Mouse (Mus musculus) forebrain, postnatal 0 days (tissue): Measurements from ENCODE around the gene Dennd4b. TPM values are rescaled to one million over a fixed set of nuclear protein-coding genes. Genes with fewer than 3 reads are reported as not detected.

ENCODE experiments used
- ATAC-seq: fragments of 200-750 bp; cut with Nextera tagmentation; 2 replicates; pipeline ENCODE4 v1.8.0; 2017; ENCODE audit warnings: mild to moderate bottlenecking, moderate library complexity
- DNase-seq: peaks from one replicate; pipeline ENCODE4 v3.0.0-alpha.2; 2015
- H3K27ac ChIP-seq: fragments of 300-500 bp; sonication (generic); 2 replicates; pipeline ENCODE4 v1.5.1; 2014; ENCODE audit warnings: low read depth, mild to moderate bottlenecking, antibody characterized with exemption, low read length, moderate library complexity, mixed read lengths
- H3K27me3 ChIP-seq: fragments of 300-500 bp; sonication (generic); 2 replicates; pipeline ENCODE4 v1.6.1; 2014; ENCODE audit warnings: mild to moderate bottlenecking, low read length, mixed read lengths; ENCODE audit not compliant: insufficient read depth
- H3K36me3 ChIP-seq: fragments of 300-500 bp; sonication (generic); 2 replicates; pipeline ENCODE4 v1.6.1; 2014; ENCODE audit warnings: mild to moderate bottlenecking, moderate library complexity; ENCODE audit not compliant: insufficient read depth
- H3K4me1 ChIP-seq: fragments of 300-500 bp; sonication (generic); 2 replicates; pipeline ENCODE4 v1.6.1; 2014; ENCODE audit warnings: antibody characterized with exemption; ENCODE audit not compliant: insufficient read depth
- H3K4me2 ChIP-seq: fragments of 300-500 bp; sonication (generic); 2 replicates; pipeline ENCODE4 v1.6.1; 2014; ENCODE audit warnings: low read depth, mild to moderate bottlenecking, moderate library complexity
- H3K4me3 ChIP-seq: fragments of 300-500 bp; sonication (generic); 2 replicates; pipeline ENCODE4 v1.5.1; 2014; ENCODE audit warnings: low read depth, low read length, mixed read lengths
- H3K9ac ChIP-seq: fragments of 300-500 bp; sonication (generic); 2 replicates; pipeline ENCODE4 v1.6.1; 2014; ENCODE audit warnings: mild to moderate bottlenecking
- H3K9me3 ChIP-seq: fragments of 300-500 bp; sonication (generic); 2 replicates; pipeline ENCODE4 v1.6.1; 2016; ENCODE audit warnings: low read length
- CTCF ChIP-seq: sonication (generic); IDR thresholded peaks from 2 replicates; pipeline ENCODE4 v1.5.1; 2016; ENCODE audit warnings: antibody characterized with exemption, control low read depth, low read depth
- WGBS: fragments of 180-500 bp; shearing (Covaris S2); extraction: QIAGEN DNeasy Blood & Tissue Kit; methylation state at CpG from one replicate; pipeline ENCODE4 v1.1.7; 2014; 5-methylcytosine and 5-hydroxymethylcytosine counted together
- microRNA-seq, 2 experiments: library from miRNA; unstranded; fragments of <30 nt; microRNA quantifications; one replicate each; pipeline ENCODE4; 2016
- polyA plus RNA-seq: library from polyadenylated mRNA; unstranded; fragments of >200 nt; fragmentation: Nextera tagmentation; extraction: Ambion mirVana; gene quantifications from 2 replicates; pipeline ENCODE4 v1.2.1, GENCODE M21; 2015
- total RNA-seq: library from RNA; depleted of rRNA; stranded (reverse); fragments of >200 nt; gene quantifications from 2 replicates; pipeline ENCODE4 v1.2.3, GENCODE M21; 2014; rRNA removed

Dennd4b gene
- total and polyA plus RNA-seq, 2 experiments from 2014 or later, result 5.1 to 29.8 TPM

DNA sequence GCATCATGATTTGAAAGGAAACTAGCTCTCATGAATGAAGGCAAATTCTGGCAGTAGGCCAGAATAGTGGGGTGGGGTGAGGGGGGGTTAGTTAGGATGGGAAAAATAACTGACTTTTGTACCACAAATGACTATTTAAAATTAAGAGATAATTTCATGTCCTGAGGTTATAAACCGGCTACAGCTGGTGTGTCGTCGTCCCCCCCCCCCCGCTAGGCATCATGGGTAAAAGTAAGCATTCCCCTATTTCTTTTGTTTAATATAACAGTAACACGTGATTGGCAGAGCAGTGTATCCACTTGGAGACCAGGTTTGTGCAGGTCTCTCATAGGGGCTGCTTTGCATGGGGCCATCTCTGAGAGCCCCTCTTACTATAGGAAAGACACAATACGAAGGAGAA is 57.3 kb downstream of the Dennd4b start:
- no peak for TF ChIP-seq CTCF
- Histone ChIP-seq H3K9me3 (no peaks in the 10 kb centered on the region), H3K9ac (peak overlapping the region; percentile 49), H3K4me1 (peaks cover 5% of the 10 kb centered on the region; the same call in 1 of the 2 replicates), H3K4me2 (peak overlapping the region; percentile 43), H3K4me3 (peak overlapping the region; percentile 24), H3K27me3 (no peaks in the 10 kb centered on the region), H3K27ac (peak overlapping the region; percentile 84), H3K36me3 (no peaks in the 10 kb centered on the region)
- peak; percentile 78 for ATAC-seq
- peak; percentile 68 for DNase-seq
- WGBS, result 13% methylated on average over 6 of the region's 6 CpGs

DNA sequence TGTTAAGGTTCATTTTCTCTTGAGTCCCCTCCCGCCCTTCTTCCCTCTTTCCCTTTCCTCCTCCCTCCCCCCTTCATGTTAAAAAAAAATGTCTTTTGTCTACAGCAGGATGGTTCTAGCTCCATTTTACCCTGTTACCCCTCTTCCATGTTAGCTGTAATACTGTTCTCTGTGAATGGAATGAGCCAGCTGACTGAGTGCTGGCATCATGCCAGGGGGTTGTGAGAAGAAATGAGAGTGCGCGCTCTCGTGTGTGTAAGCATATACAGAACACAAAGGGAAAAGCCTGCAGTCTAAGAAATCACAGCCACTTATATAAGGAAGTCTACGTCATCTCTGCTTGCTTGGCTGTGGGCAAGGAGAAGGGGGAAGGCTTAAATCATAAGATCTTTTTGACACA is 58.1 kb downstream of the Dennd4b start:
- Histone ChIP-seq H3K4me2 (peak overlapping the region; percentile 43), H3K27me3 (no peaks in the 10 kb centered on the region), H3K27ac (peak overlapping the region; percentile 84), H3K4me1 (peaks cover 5% of the 10 kb centered on the region; the same call in 1 of the 2 replicates), H3K4me3 (0 out of 2 replicates have a peak overlapping the region, but pooled peaks have one; percentile 24), H3K9ac (peak overlapping the region; percentile 49), H3K36me3 (no peaks in the 10 kb centered on the region), H3K9me3 (no peaks in the 10 kb centered on the region)
- DNase-seq (peak; percentile 95), ATAC-seq (peak; percentile 95)
- TF ChIP-seq CTCF, result no peak
- 8% methylated on average over 5 of the region's 5 CpGs for whole genome bisulfite sequencing

Small RNAs within 50 kb of the gene (microRNA-seq; reads per million reads assigned to microRNA genes)
- gene Mir7012, result 0.12 to 0.39 reads per million in 2 experiments

Other genes starting within 250 kb of the Dennd4b start
- 91.3 and 94.7 TPM in 2 replicates for gene 4933434E20Rik, start 213.5 kb upstream of the Dennd4b start, total RNA-seq
- 213 and 221 TPM in 2 replicates for gene 4933434E20Rik, start 213.5 kb upstream of the Dennd4b start, polyA plus RNA-seq
- 76.9 and 103 TPM in 2 replicates for gene Ubap2l, start 212.6 kb upstream of the Dennd4b start, total RNA-seq
- gene Ubap2l, start 212.6 kb upstream of the Dennd4b start, polyA plus RNA-seq, result 93.8 and 118 TPM in 2 replicates
- 315 and 316 TPM in 2 replicates for gene Tpm3, start 192.5 kb upstream of the Dennd4b start, total RNA-seq
- 419 and 440 TPM in 2 replicates for gene Tpm3, start 192.5 kb upstream of the Dennd4b start, polyA plus RNA-seq
- gene Nup210l, start 161.1 kb upstream of the Dennd4b start, total RNA-seq, result 0.31 and 0.38 TPM in 2 replicates
- 0.10 and 0.11 TPM in 2 replicates for gene Nup210l, start 161.1 kb upstream of the Dennd4b start, polyA plus RNA-seq
- gene Rps27, start 51.5 kb upstream of the Dennd4b start, total RNA-seq, result 2,552 and 3,359 TPM in 2 replicates
- 824 and 1,232 TPM in 2 replicates for gene Rps27, start 51.5 kb upstream of the Dennd4b start, polyA plus RNA-seq
- gene Rab13, start 51.5 kb upstream of the Dennd4b start, total RNA-seq, result 9.8 and 11.4 TPM in 2 replicates
- 16.3 and 20.1 TPM in 2 replicates for gene Rab13, start 51.5 kb upstream of the Dennd4b start, polyA plus RNA-seq
- 70.1 and 75.7 TPM in 2 replicates for gene Jtb, start 33.6 kb upstream of the Dennd4b start, total RNA-seq
- gene Jtb, start 33.6 kb upstream of the Dennd4b start, polyA plus RNA-seq, result 131 and 139 TPM in 2 replicates
- gene Creb3l4, start 21.7 kb upstream of the Dennd4b start, total RNA-seq, result 1.4 and 2.7 TPM in 2 replicates
- 0.91 and 1.0 TPM in 2 replicates for gene Creb3l4, start 21.7 kb upstream of the Dennd4b start, polyA plus RNA-seq
- gene Slc39a1, start 17.0 kb upstream of the Dennd4b start, total RNA-seq, result 68.1 and 72.0 TPM in 2 replicates
- 50.0 and 51.6 TPM in 2 replicates for gene Slc39a1, start 17.0 kb upstream of the Dennd4b start, polyA plus RNA-seq
- 13.9 and 17.2 TPM in 2 replicates for gene Crtc2, start 11.0 kb upstream of the Dennd4b start, total RNA-seq
- 12.9 and 14.7 TPM in 2 replicates for gene Crtc2, start 11.0 kb upstream of the Dennd4b start, polyA plus RNA-seq
- gene Gatad2b, start 28.0 kb downstream of the Dennd4b start, total RNA-seq, result 29.5 and 34.1 TPM in 2 replicates
- 6.9 and 12.6 TPM in 2 replicates for gene Gatad2b, start 28.0 kb downstream of the Dennd4b start, polyA plus RNA-seq
- 47.4 and 50.8 TPM in 2 replicates for gene Slc27a3, start 124.8 kb downstream of the Dennd4b start, total RNA-seq
- gene Slc27a3, start 124.8 kb downstream of the Dennd4b start, polyA plus RNA-seq, result 23.7 and 25.0 TPM in 2 replicates
- 49.7 and 51.5 TPM in 2 replicates for gene Ints3, start 168.4 kb downstream of the Dennd4b start, total RNA-seq
- 16.0 and 20.6 TPM in 2 replicates for gene Ints3, start 168.4 kb downstream of the Dennd4b start, polyA plus RNA-seq
- gene Npr1, start 200.7 kb downstream of the Dennd4b start, total RNA-seq, result 2.7 and 6.9 TPM in 2 replicates
- gene Npr1, start 200.7 kb downstream of the Dennd4b start, polyA plus RNA-seq, result 1.7 and 2.1 TPM in 2 replicates
- 199 and 239 TPM in 2 replicates for gene Ilf2, start 210.9 kb downstream of the Dennd4b start, total RNA-seq
- gene Ilf2, start 210.9 kb downstream of the Dennd4b start, polyA plus RNA-seq, result 170 and 191 TPM in 2 replicates
- gene Snapin, start 225.8 kb downstream of the Dennd4b start, total RNA-seq, result 41.4 and 48.2 TPM in 2 replicates
- gene Snapin, start 225.8 kb downstream of the Dennd4b start, polyA plus RNA-seq, result 79.1 and 80.4 TPM in 2 replicates
- gene Chtop, start 244.3 kb downstream of the Dennd4b start, total RNA-seq, result 272 and 302 TPM in 2 replicates
- gene Chtop, start 244.3 kb downstream of the Dennd4b start, polyA plus RNA-seq, result 179 and 186 TPM in 2 replicates
- 16.1 and 33.6 TPM in 2 replicates for gene S100a1, start 249.2 kb downstream of the Dennd4b start, total RNA-seq
- 47.0 and 52.8 TPM in 2 replicates for gene S100a1, start 249.2 kb downstream of the Dennd4b start, polyA plus RNA-seq
- 8.4 and 11.2 TPM in 2 replicates for gene S100a13, start 249.2 kb downstream of the Dennd4b start, total RNA-seq
- gene S100a13, start 249.2 kb downstream of the Dennd4b start, polyA plus RNA-seq, result 16.1 and 20.5 TPM in 2 replicates